Mouse (Mus musculus): ENCODE data around the gene Pgls.

GRCm38 (mm10) chr8:71579476-71579875 lies 12.5 kb upstream of the Pgls start:
- no peak for TF ChIP-seq CTCF (IDR thresholded peaks at IDR 0.05; ENCODE audit: low read depth, low read length)
- TF ChIP-seq TAL1 (conservative IDR thresholded peaks at IDR 0.05; ENCODE audit: low read depth, low read length): no peak
- no peak for TF ChIP-seq GATA2 (IDR thresholded peaks at IDR 0.05; ENCODE audit: borderline replicate concordance, low read depth, low read length)
- no peak for TF ChIP-seq GATA1 (IDR thresholded peaks at IDR 0.05; ENCODE audit: borderline replicate concordance, low read length)
